Mouse (Mus musculus) cerebellum, postnatal 25 days (tissue): ENCODE measurements around the gene Bzw2.
A peak's percentile ranks its signal among the peaks of the same experiment; 100 is the strongest.
"Not testable (repeated sequence)": the region's sequence is repeated elsewhere in the genome, so short reads cannot be mapped to it uniquely, and the experiment has no call there.

Experiments used
- DNase-seq, 2 experiments: peaks; one replicate each; pipeline ENCODE4 v3.0.0; 2021; ENCODE audit warnings: mixed read lengths in 2 of 2

Bzw2 gene

GRCm38 (mm10) chr12:36157638-36158308 lies at the start of gene Bzw2:
Gene Bzw2 (minus strand): TSS chr12:36158080.
- DNase-seq: peak; percentile 63 to 65

GRCm38 (mm10) chr12:36207072-36207799 lies 49.4 kb upstream of the Bzw2 start:
- peak; percentile 19 to 29 for DNase-seq

- DNase-seq: not testable (repeated sequence)
Measured at GRCm38 (mm10) chr12:36205579-36206119, 47.8 kb upstream of the Bzw2 start.

GRCm38 (mm10) chr12:36194976-36195375 lies 37.1 kb upstream of the Bzw2 start:
- no peak for DNase-seq

GRCm38 (mm10) chr12:36190343-36190742 lies 32.5 kb upstream of the Bzw2 start:
- DNase-seq: no peak

GRCm38 (mm10) chr12:36189610-36190009 lies 31.7 kb upstream of the Bzw2 start:
- no peak for DNase-seq

GRCm38 (mm10) chr12:36187081-36187480 lies 29.2 kb upstream of the Bzw2 start:
- no peak for DNase-seq

GRCm38 (mm10) chr12:36182570-36182969 lies 24.7 kb upstream of the Bzw2 start:
- no peak for DNase-seq

GRCm38 (mm10) chr12:36177227-36177626 lies 19.3 kb upstream of the Bzw2 start:
- DNase-seq: no peak

- DNase-seq: no peak
Measured at GRCm38 (mm10) chr12:36165299-36165698, 7.4 kb upstream of the Bzw2 start.

- DNase-seq: no peak
Measured at GRCm38 (mm10) chr12:36164126-36164791, 6.4 kb upstream of the Bzw2 start.

GRCm38 (mm10) chr12:36157304-36157637 lies 609 bp downstream of the Bzw2 start:
- peak in 1 of 2 experiments; percentile 55 for DNase-seq

- peak; percentile 87 to 94 for DNase-seq
Measured at GRCm38 (mm10) chr12:36156637-36157303, 1.1 kb downstream of the Bzw2 start, which contains the start of gene Ankmy2. Gene Ankmy2 (plus strand): TSS chr12:36157114.

GRCm38 (mm10) chr12:36156101-36156636 lies 1.7 kb downstream of the Bzw2 start:
- DNase-seq: no peak

- peak; percentile 40 to 62 for DNase-seq
Measured at GRCm38 (mm10) chr12:36155141-36155641, 2.7 kb downstream of the Bzw2 start.

GRCm38 (mm10) chr12:36150737-36151136 lies 7.1 kb downstream of the Bzw2 start:
- DNase-seq: no peak

GRCm38 (mm10) chr12:36150265-36150664 lies 7.6 kb downstream of the Bzw2 start:
- DNase-seq: peak; percentile 43 to 58

- DNase-seq: no peak
Measured at GRCm38 (mm10) chr12:36146230-36147011, 11.5 kb downstream of the Bzw2 start.

GRCm38 (mm10) chr12:36140401-36140800 lies 17.5 kb downstream of the Bzw2 start:
- DNase-seq: peak in 1 of 2 experiments; percentile 54

- DNase-seq: peak in 1 of 2 experiments; percentile 21
Measured at GRCm38 (mm10) chr12:36137192-36137591, 20.7 kb downstream of the Bzw2 start.

GRCm38 (mm10) chr12:36136285-36136684 lies 21.6 kb downstream of the Bzw2 start:
- no peak for DNase-seq
